ENCODE assay signal across 22 mouse cellular contexts in genomic region chr1:91935171-91935570, GRCm38 (mm10).
DNase-seq lines count a peak whose midpoint lies in the region; ATAC-seq and TF ChIP-seq lines count a peak whose summit lies in the region.
"Had no signal": no experiment of that assay in that cellular context is flagged by ENCODE, and none has a peak within 500 bp of the region (broad histone marks: within the 10 kb centered on the region; RNA-seq: fewer than 3 reads in every experiment).

No protein-coding gene starts in this region.

- TF ChIP-seq POLR2A in heart, adult 2 months (IDR thresholded peaks at IDR 0.05; ENCODE audit: insufficient read depth, low read depth, low read length): no peak

- WGBS in heart, adult 2 months: 24% methylated on average over 3 of the region's 3 CpGs
- WGBS in heart, embryonic 12.5 days: 39% methylated on average over 3 of the region's 3 CpGs
- 90% methylated on average over 3 of the region's 3 CpGs for WGBS in midbrain, embryonic 11.5 days

- no peaks in the 10 kb centered on the region for H3K36me3 ChIP-seq in heart, adult 2 months (ENCODE audit: control insufficient read depth, insufficient read depth, low read length)
- H3K36me3 ChIP-seq in heart, embryonic 12.5 days: peaks cover 41% of the 10 kb centered on the region
- H3K36me3 ChIP-seq in midbrain, embryonic 11.5 days (ENCODE audit: control insufficient read depth, insufficient read depth, low read length): 0 out of 2 replicates have a peak, but pooled peaks cover 6% of the 10 kb centered on the region

- H3K27me3 ChIP-seq in heart, adult 2 months (ENCODE audit: control insufficient read depth, insufficient read depth, low read length): no peaks in the 10 kb centered on the region
- no peaks in the 10 kb centered on the region for H3K27me3 ChIP-seq in heart, embryonic 12.5 days (replicated peaks)
- H3K27me3 ChIP-seq in midbrain, embryonic 11.5 days (ENCODE audit: control insufficient read depth, insufficient read depth, low read length): no peaks in the 10 kb centered on the region
- H3K27me3 ChIP-seq: forebrain, embryonic 13.5 days; hindbrain, embryonic 12.5 days; limb, embryonic 15.5 days; megakaryocyte, embryonic 14.5 days; midbrain, embryonic 15.5 days; neural tube, embryonic 12.5 days had no signal

- 0 out of 2 replicates have a peak, but pooled peaks have one; percentile 17 for ATAC-seq in heart, embryonic 12.5 days (ENCODE audit: insufficient number of reproducible peaks, low FRiP score)
- no peak for ATAC-seq in midbrain, embryonic 11.5 days (ENCODE audit: low FRiP score)
- ATAC-seq: forebrain, embryonic 13.5 days; intestine, postnatal 0 days; midbrain, embryonic 15.5 days had no signal

- no peaks in the 10 kb centered on the region; the same call in 1 of the 2 replicates for H3K4me1 ChIP-seq in heart, adult 2 months (ENCODE audit: control insufficient read depth, insufficient read depth, low read length)
- peaks cover 12% of the 10 kb centered on the region for H3K4me1 ChIP-seq in heart, embryonic 12.5 days (replicated peaks)
- H3K4me1 ChIP-seq in midbrain, embryonic 11.5 days (ENCODE audit: control insufficient read depth, insufficient read depth, low read length): no peaks in the 10 kb centered on the region
- H3K4me1 ChIP-seq: hindbrain, embryonic 12.5 days; limb, embryonic 15.5 days; midbrain, embryonic 15.5 days; neural tube, embryonic 12.5 days had no signal

- no peaks in the 10 kb centered on the region for H3K79me2 ChIP-seq in heart, adult 2 months (replicated peaks; ENCODE audit: control insufficient read depth, insufficient read depth, low read length)

- no peak for TF ChIP-seq CTCF in heart, adult 2 months (IDR thresholded peaks at IDR 0.05)

- no peak overlapping the region for H3K9ac ChIP-seq in heart, adult 2 months (ENCODE audit: low read depth, low read length)
- H3K9ac ChIP-seq in heart, embryonic 12.5 days: no peak overlapping the region
- H3K9ac ChIP-seq in midbrain, embryonic 11.5 days (ENCODE audit: low read length): no peak overlapping the region
- H3K9ac ChIP-seq: forebrain, embryonic 13.5 days; hindbrain, embryonic 12.5 days; limb, embryonic 15.5 days; liver, embryonic 14.5 days; lung, embryonic 14.5 days; midbrain, embryonic 15.5 days; neural tube, embryonic 12.5 days had no signal

- TF ChIP-seq EP300 in heart, adult 2 months (IDR thresholded peaks at IDR 0.05; ENCODE audit: insufficient read depth, low read depth, low read length): no peak

- no peak overlapping the region for H3K4me2 ChIP-seq in heart, embryonic 12.5 days
- H3K4me2 ChIP-seq in midbrain, embryonic 11.5 days: no peak overlapping the region
- H3K4me2 ChIP-seq: forebrain, embryonic 13.5 days; hindbrain, embryonic 12.5 days; limb, embryonic 15.5 days; lung, embryonic 14.5 days; midbrain, embryonic 15.5 days; neural tube, embryonic 12.5 days had no signal

- H3K4me3 ChIP-seq in heart, adult 2 months: no peak overlapping the region
- H3K4me3 ChIP-seq in heart, embryonic 12.5 days: no peak overlapping the region
- H3K4me3 ChIP-seq in midbrain, embryonic 11.5 days (ENCODE audit: low read depth, low read length): no peak overlapping the region
- H3K4me3 ChIP-seq: forebrain, embryonic 13.5 days; hindbrain, embryonic 12.5 days; limb, embryonic 15.5 days; megakaryocyte, embryonic 14.5 days; midbrain, embryonic 15.5 days; neural tube, embryonic 12.5 days had no signal

- DNase-seq in gastrocnemius, adult 8-10 months (ENCODE audit: low spot score in 2 of 2): peak; percentile 39 to 64
- DNase-seq in gastrocnemius, postnatal 10 days: no peak
- DNase-seq in heart, adult 2 months: peak in 1 of 2 experiments; percentile 60
- DNase-seq in heart, postnatal 36 days: peak; percentile 24 to 39
- DNase-seq in embryo, embryonic 9.5 days (ENCODE audit: extremely low spot score): no peak
- no peak for DNase-seq in midbrain, embryonic 11.5 days (ENCODE audit: low spot score, missing footprints)
- DNase-seq: adrenal gland, postnatal 36 days; cerebellum, postnatal 14 days; kidney, postnatal 4 days; left cerebral cortex, postnatal 4 days; lung, embryonic 14.5 days; retina, postnatal 1 day; right cerebral cortex, postnatal 25 days had no signal

- H3K9me3 ChIP-seq in heart, embryonic 12.5 days (replicated peaks): no peaks in the 10 kb centered on the region
- H3K9me3 ChIP-seq in midbrain, embryonic 11.5 days (ENCODE audit: control insufficient read depth, low read length): no peaks in the 10 kb centered on the region
- H3K9me3 ChIP-seq: forebrain, embryonic 13.5 days; hindbrain, embryonic 12.5 days; limb, embryonic 15.5 days; megakaryocyte, embryonic 14.5 days; midbrain, embryonic 15.5 days; neural tube, embryonic 12.5 days had no signal

- intact Hi-C loops in heart, adult 2 months (cut with DNase I): no loop called here
- intact Hi-C loops in heart, postnatal 36 days (cut with DNase I): no loop called here

- H3K27ac ChIP-seq in heart, adult 2 months: peak overlapping the region; percentile 56
- peak overlapping the region; percentile 12; the same call in 1 of the 2 replicates for H3K27ac ChIP-seq in heart, embryonic 12.5 days (ENCODE audit: poor library complexity, severe bottlenecking)
- H3K27ac ChIP-seq in midbrain, embryonic 11.5 days (ENCODE audit: low read depth, low read length): no peak overlapping the region
- H3K27ac ChIP-seq: forebrain, embryonic 13.5 days; hindbrain, embryonic 12.5 days; limb, embryonic 15.5 days; liver, embryonic 14.5 days; midbrain, embryonic 15.5 days; neural tube, embryonic 12.5 days had no signal

Comparison
In these comparisons a context has a peak if more than half of its experiments do, and no peak if none do; other contexts are left out.
1. DNase-seq: peak in gastrocnemius, adult 8-10 months (2 of 2) and heart, postnatal 36 days (2 of 2); none in gastrocnemius, postnatal 10 days (single experiment), embryo, embryonic 9.5 days (single experiment) and midbrain, embryonic 11.5 days (single experiment).